Mouse (Mus musculus) embryo, embryonic 10.5 days (tissue): ENCODE measurements at regions not wholly inside any gene's neighbourhood (a gene's known extent, or its start where the extent isn't known, plus 50 kb on each side); places are given as distances from the start of the nearest gene placed in this dataset.

ENCODE experiments used
- DNase-seq: peaks from one replicate; pipeline ENCODE4 v3.0.0-alpha.2; 2015; ENCODE audit warnings: low spot score

DNA sequence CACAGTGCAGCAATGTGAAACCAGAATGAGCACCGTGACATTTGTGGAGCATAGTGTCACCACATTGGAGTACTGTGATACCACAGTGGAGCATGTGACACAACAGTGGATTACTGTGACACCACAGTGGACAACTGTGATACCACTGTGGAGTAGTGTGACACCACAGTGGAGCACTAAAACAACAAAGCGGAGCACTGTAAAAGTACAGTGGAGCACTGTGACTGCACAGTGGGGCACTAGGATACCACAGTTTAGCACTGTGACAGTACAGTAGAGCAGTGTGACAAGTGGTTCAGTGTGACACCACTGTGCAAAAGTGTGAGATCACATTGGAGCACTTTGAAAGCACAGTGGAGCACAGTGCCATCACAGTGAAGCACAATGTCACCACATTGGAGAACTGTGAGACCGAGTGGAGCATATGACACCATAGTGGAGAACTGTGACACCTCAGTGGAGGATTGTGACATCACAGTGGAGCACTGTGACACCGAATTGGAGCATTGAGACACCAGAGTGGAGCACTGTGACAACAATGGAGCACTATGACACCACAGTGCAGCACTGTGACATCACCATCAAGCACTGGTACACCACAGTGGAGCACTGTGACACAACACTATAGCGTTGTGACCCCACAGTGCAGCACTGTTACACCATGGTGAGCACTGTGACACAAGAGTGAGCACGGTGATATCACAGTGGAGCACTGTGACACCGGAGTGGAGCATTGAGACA lies 86.6 kb upstream of the Vmn1r2 start:
- DNase-seq: no peak

- DNase-seq: no peak
These were observed 85.8 kb upstream of the Vmn1r2 start for GRCm38 (mm10) chr4:3081148-3081952.

- no peak for DNase-seq
These were observed 84.9 kb upstream of the Vmn1r2 start for GRCm38 (mm10) chr4:3081953-3082950.

DNA sequence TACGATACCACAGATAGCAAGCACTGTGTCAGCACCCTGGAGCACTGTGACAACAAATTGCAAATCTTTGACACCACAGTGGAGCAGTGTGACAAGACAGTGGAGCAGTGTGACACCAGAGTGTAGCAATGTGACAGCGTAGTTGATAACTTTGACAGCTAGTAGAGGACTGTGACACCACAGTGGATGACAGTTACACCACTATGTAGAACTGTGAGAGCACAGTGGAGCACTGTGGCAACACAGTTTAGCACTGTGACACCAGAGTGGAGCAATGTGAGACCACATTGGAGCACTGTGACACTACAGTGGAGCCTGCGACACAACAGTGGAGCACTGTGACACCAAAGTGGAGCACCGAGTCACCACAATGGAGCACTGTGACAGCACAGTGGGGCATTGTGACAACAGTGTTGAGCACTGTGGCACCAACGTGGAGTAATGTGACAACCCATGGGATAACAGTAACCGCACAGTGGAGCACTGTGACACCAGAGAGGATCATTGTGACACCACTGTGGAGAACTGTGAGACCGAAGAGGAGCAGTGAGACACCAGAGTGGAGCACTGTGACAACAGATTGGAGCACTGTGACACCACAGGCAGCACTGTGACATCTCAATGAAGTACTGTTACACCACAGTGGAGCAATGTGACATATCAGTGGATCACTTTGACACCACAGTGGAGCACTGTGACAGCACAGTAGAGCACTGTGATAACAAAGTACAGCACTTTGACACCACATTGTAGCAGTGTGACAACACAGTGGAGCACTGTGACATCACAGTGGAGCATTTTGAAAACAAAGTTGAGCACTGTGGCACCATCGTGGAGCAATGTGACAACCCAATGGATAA lies 83.7 kb upstream of the Vmn1r2 start:
- DNase-seq: no peak

DNA sequence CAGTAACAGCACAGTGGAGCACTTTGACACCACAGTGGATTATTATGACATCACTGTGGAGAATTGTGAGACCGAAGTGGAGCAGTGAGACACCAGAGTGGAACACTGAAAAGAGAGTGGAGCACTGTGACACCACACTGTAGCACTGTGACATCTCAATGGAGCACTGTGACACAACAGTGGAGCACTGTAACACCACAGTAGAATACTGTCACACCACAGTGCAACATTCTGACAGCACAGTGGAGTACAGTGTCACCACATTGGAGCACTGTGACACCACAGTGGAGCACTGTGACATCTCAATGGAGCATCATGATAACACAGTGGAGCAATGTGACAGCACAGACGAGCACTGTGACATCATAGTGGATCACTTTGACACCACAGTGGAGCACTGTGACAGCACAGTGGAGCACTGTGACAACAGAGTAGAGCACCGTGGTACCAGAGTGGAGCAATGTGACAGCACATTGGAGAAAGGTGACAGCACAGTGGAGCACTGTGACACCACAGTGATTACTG lies 83.0 kb upstream of the Vmn1r2 start:
- DNase-seq: peak; percentile 14

GRCm38 (mm10) chr4:3085456-3086448 lies 81.4 kb upstream of the Vmn1r2 start:
- peak; percentile 0 for DNase-seq

GRCm38 (mm10) chr4:3087616-3088015 lies 79.5 kb upstream of the Vmn1r2 start:
- DNase-seq: peak; percentile 0

DNA sequence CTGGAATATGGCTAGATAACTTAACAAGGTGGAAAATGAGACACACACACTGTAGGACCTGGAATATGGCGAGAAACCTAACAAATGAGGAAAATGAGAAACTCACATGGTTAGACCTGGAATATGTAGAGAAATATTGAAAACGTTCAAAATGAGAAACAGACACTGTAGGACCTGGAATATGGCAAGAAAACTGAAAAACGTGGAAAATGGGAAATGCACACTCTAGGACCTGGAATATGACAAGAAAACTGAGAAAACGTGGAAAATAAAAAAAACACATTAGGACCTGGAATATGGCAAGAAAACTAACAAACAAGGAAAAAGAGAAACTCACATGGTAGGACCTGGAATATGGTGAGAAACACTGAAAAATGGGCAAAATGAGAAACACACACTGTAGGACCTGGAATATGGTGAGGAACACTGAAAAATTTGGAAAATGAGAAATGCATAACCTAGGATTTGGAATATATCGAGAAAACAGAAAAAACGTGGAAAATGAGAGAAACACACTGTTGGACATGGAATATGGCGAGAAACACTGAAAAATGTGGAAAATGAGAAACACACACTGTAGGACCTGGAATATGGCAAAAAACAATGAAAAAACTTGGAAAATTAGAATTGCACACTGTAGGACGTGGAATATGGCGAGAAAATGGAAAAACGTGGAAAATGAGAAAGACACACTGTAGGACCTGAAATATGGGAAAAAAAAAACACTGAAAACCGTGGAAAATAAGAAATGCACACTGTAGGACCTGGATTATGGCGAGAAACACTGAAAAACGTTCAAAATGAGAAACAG lies 77.3 kb upstream of the Vmn1r2 start:
- DNase-seq: peak; percentile 0

- DNase-seq: peak; percentile 6
These were observed 76.8 kb upstream of the Vmn1r2 start for GRCm38 (mm10) chr4:3090378-3090735.

GRCm38 (mm10) chr4:3090742-3091141 lies 76.4 kb upstream of the Vmn1r2 start:
- DNase-seq: peak; percentile 0
